Mouse (Mus musculus) olfactory bulb, adult 2 months (tissue): ENCODE data around the gene Nlk. TPM values are rescaled to one million over a fixed set of nuclear protein-coding genes. Genes with fewer than 3 reads are reported as not detected.

Experiments used
- H3K27ac ChIP-seq: fragments of 200-500 bp; 2 replicates; pipeline ENCODE4 v1.5.1; 2012; ENCODE audit warnings: low read depth, low read length; ENCODE audit not compliant: insufficient read depth
- H3K4me1 ChIP-seq: fragments of 200-500 bp; 2 replicates; pipeline ENCODE4 v1.6.1; 2012; ENCODE audit warnings: low read length; ENCODE audit not compliant: control insufficient read depth, insufficient read depth
- H3K4me3 ChIP-seq: fragments of 200-500 bp; 2 replicates; pipeline ENCODE4 v1.5.1; 2012; ENCODE audit warnings: mild to moderate bottlenecking, low read depth, low read length, moderate library complexity; ENCODE audit not compliant: insufficient read depth
- CTCF ChIP-seq: fragments of 200-500 bp; IDR thresholded peaks from 2 replicates; pipeline ENCODE4 v1.5.1; 2012; ENCODE audit warnings: low read depth, mild to moderate bottlenecking, low read length, moderate library complexity; ENCODE audit not compliant: insufficient read depth
- POLR2A ChIP-seq: fragments of 200-500 bp; IDR thresholded peaks from 2 replicates; pipeline ENCODE4 v1.6.1; 2012; ENCODE audit warnings: mild to moderate bottlenecking, low read depth, low read length, moderate library complexity; ENCODE audit not compliant: insufficient read depth
- WGBS: fragments of 180-500 bp; shearing (Covaris S2); methylation state at CpG from one replicate; pipeline ENCODE4 v1.1.7; 2018; 5-methylcytosine and 5-hydroxymethylcytosine counted together
- polyA plus RNA-seq: library from polyadenylated mRNA; stranded (reverse); fragments of >200 nt; gene quantifications from 2 replicates; pipeline ENCODE4 v1.2.4, GENCODE M21; 2012; ENCODE audit warnings: low replicate concordance; ENCODE audit not compliant: missing spikeins, insufficient read depth, insufficient read length

The Nlk gene
- polyA plus RNA-seq, 1 experiment = not detected

GRCm38 (mm10) chr11:78730902-78731301 lies 33.7 kb upstream of the Nlk start:
- no peak for TF ChIP-seq POLR2A
- TF ChIP-seq CTCF = no peak
- Histone ChIP-seq H3K4me3 (no peak overlapping the region), H3K27ac (no peak overlapping the region), H3K4me1 (0 out of 2 replicates have a peak, but pooled peaks cover 2% of the 10 kb centered on the region)
- 47% methylated on average over 2 of the region's 2 CpGs for WGBS

GRCm38 (mm10) chr11:78728041-78728440 lies 30.9 kb upstream of the Nlk start:
- H3K4me3 ChIP-seq = no peak overlapping the region
- H3K27ac ChIP-seq = no peak overlapping the region
- WGBS = 81% methylated on average over 4 of the region's 4 CpGs
- no peak for TF ChIP-seq POLR2A
- TF ChIP-seq CTCF = no peak
- 0 out of 2 replicates have a peak, but pooled peaks cover 2% of the 10 kb centered on the region for H3K4me1 ChIP-seq

- 61% methylated on average over 3 of the region's 3 CpGs for WGBS
- Histone ChIP-seq H3K4me3 (no peak overlapping the region), H3K4me1 (0 out of 2 replicates have a peak, but pooled peaks cover 2% of the 10 kb centered on the region), H3K27ac (no peak overlapping the region)
- TF ChIP-seq CTCF (no peak), POLR2A (no peak)
These were observed 29.2 kb upstream of the Nlk start for GRCm38 (mm10) chr11:78726366-78726765.

- H3K27ac ChIP-seq = no peak overlapping the region
- WGBS = 88% methylated on average over 1 of the region's 1 CpGs
- H3K4me3 ChIP-seq = no peak overlapping the region
- no peak for TF ChIP-seq CTCF
- no peak for TF ChIP-seq POLR2A
- H3K4me1 ChIP-seq = 0 out of 2 replicates have a peak, but pooled peaks cover 2% of the 10 kb centered on the region
These were observed 27.6 kb upstream of the Nlk start for GRCm38 (mm10) chr11:78724792-78725191.

GRCm38 (mm10) chr11:78721419-78721818 lies 24.2 kb upstream of the Nlk start:
- Histone ChIP-seq H3K4me3 (no peak overlapping the region), H3K27ac (no peak overlapping the region), H3K4me1 (no peaks in the 10 kb centered on the region)
- 88% methylated on average over 2 of the region's 2 CpGs for WGBS
- no peak for TF ChIP-seq POLR2A
- TF ChIP-seq CTCF = no peak

GRCm38 (mm10) chr11:78717655-78718054 lies 20.5 kb upstream of the Nlk start:
- TF ChIP-seq CTCF (no peak), POLR2A (no peak)
- H3K4me3 ChIP-seq = no peak overlapping the region
- H3K27ac ChIP-seq = no peak overlapping the region
- no peaks in the 10 kb centered on the region for H3K4me1 ChIP-seq
- 82% methylated on average over 4 of the region's 4 CpGs for WGBS

GRCm38 (mm10) chr11:78708642-78709041 lies 11.5 kb upstream of the Nlk start:
- TF ChIP-seq POLR2A (no peak), CTCF (no peak)
- 81% methylated on average over 2 of the region's 2 CpGs for WGBS
- H3K4me3 ChIP-seq = no peak overlapping the region
- H3K4me1 ChIP-seq = no peaks in the 10 kb centered on the region
- H3K27ac ChIP-seq = no peak overlapping the region

GRCm38 (mm10) chr11:78706026-78706425 lies 8.9 kb upstream of the Nlk start:
- no peak overlapping the region for H3K27ac ChIP-seq

GRCm38 (mm10) chr11:78703085-78703484 lies 5.9 kb upstream of the Nlk start:
- WGBS = 78% methylated on average over 5 of the region's 5 CpGs
- Histone ChIP-seq H3K27ac (no peak overlapping the region), H3K4me3 (no peak overlapping the region), H3K4me1 (no peaks in the 10 kb centered on the region)
- TF ChIP-seq POLR2A (no peak), CTCF (no peak)

More at GRCm38 (mm10) chr11:78706026-78706425, 8.9 kb upstream of the Nlk start:
- no peak for TF ChIP-seq CTCF
- TF ChIP-seq POLR2A = no peak
- no peak overlapping the region for H3K4me3 ChIP-seq
- H3K4me1 ChIP-seq = no peaks in the 10 kb centered on the region

- Histone ChIP-seq H3K4me3 (no peak overlapping the region), H3K27ac (no peak overlapping the region), H3K4me1 (no peaks in the 10 kb centered on the region)
- WGBS = 45% methylated on average over 3 of the region's 3 CpGs
- no peak for TF ChIP-seq CTCF
- no peak for TF ChIP-seq POLR2A
These were observed 5.1 kb upstream of the Nlk start for GRCm38 (mm10) chr11:78702319-78702718.
